Mouse (Mus musculus) pancreas, adult 10 weeks (tissue): ENCODE results near the gene Sult2a5. TPM values are rescaled to one million over a fixed set of nuclear protein-coding genes. Genes with fewer than 3 reads are reported as not detected.

Source experiments
- polyA plus RNA-seq: library from polyadenylated mRNA; stranded (reverse); fragments of 350-450 nt; fragmentation: Illumina TruSeq; extraction: RNeasy Lipid Tissue Mini Kit (QIAGEN cat#74804); gene quantifications from one replicate; pipeline ENCODE4 v1.2.3, GENCODE M21; 2015; ENCODE audit warnings: low read depth, low replicate concordance; ENCODE audit not compliant: insufficient read depth

The Sult2a5 gene
- not detected for polyA plus RNA-seq

DNA sequence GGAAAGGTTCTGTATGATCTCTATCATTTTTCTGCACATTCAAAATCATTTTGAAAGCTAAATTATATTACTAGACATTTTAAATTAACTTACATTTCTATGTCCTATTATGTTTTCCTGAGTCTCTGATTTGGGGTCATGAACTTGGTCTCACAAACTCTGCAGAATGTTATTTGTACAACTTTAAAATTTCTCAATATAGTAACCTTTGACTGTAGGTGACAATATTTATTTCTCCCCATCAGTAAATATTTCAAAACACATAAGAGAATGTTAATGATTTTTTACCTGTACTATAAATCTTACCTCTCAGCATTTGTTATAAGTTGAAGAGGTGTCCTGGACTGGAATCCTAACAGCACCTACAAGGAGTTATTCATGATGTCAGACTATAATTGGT, at the start of gene Sult2a5:
Gene Sult2a5 (plus strand): TSS at position 301 of the 400 bp plus-strand sequence.

Other genes starting within 250 kb of the Sult2a5 start
- gene Cabp5, start 225.8 kb upstream of the Sult2a5 start, polyA plus RNA-seq: not detected
- not detected for gene Bsph1, start 173.1 kb upstream of the Sult2a5 start, polyA plus RNA-seq
- not detected for gene Bsph2, start 52.9 kb upstream of the Sult2a5 start, polyA plus RNA-seq
- gene Sult2a2, start 109.5 kb downstream of the Sult2a5 start, polyA plus RNA-seq: not detected
- not detected for gene Sult2a1, start 213.4 kb downstream of the Sult2a5 start, polyA plus RNA-seq